Mouse (Mus musculus) heart, postnatal 36 days (tissue): ENCODE data around the gene Cables2. TPM values are rescaled to one million over a fixed set of nuclear protein-coding genes. Genes with fewer than 3 reads are reported as not detected.
A peak's percentile ranks its signal among the peaks of the same experiment; 100 is the strongest.

Source experiments
- DNase-seq, 2 experiments: peaks; one replicate each; pipeline ENCODE4 v3.0.0; 2021 to 2022
- intact Hi-C: fragments of 180-260 bp; cut with DNase I; formaldehyde crosslinking; loops from one replicate; pipeline ENCODE4 v1.15.1; 2025
- total RNA-seq, 2 experiments: library from RNA; stranded (reverse); gene quantifications; 2 replicates each; pipeline ENCODE4 v1.2.3; 2021

The Cables2 gene
- 10 to 100 TPM; 11.2 to 13.5 TPM for total RNA-seq

DNA sequence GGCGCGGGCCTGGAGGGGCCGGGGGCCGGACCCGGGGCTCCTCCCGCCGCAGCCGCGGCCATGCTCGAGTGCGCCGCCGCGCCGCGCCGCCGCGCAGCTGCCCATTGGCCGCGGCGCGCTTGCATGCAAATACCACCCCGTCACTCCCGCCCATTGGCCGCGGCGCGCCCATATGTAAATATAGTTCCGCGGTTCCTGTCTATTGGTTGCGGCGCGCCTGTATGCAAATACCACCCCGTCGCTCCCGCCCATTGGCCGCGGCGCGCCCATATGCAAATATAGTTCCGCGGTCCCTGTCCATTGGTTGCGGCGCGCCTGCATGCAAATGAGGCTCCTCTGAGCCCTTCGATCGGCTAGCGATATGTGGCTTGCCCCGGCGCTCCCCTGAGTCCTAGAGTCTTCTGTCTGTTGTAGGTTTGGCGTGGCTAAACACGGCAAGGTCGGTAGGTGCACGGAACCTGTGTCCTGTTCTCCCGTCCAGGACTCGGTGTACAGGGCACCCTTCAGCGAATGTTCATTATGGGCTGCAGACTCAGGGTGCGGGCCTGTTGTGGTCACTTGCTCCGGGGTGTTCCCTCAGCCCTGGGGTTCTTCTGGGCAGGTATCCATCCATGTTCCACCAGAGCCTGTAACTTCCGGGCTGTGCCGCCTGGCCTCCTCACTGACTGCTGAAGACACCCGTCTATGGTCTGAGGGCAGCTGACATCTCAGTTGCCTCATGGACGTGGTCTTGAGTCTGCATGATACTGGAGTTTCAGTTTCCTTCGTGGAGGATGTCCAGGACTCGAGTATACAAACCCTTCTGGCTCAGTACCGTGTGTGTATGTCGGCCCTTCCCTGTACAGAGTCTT is at the start of gene Cables2:
TSS of gene Cables2 (minus strand) at position 103 of the 851 bp plus-strand sequence.
- peak; percentile 88 for DNase-seq

DNA sequence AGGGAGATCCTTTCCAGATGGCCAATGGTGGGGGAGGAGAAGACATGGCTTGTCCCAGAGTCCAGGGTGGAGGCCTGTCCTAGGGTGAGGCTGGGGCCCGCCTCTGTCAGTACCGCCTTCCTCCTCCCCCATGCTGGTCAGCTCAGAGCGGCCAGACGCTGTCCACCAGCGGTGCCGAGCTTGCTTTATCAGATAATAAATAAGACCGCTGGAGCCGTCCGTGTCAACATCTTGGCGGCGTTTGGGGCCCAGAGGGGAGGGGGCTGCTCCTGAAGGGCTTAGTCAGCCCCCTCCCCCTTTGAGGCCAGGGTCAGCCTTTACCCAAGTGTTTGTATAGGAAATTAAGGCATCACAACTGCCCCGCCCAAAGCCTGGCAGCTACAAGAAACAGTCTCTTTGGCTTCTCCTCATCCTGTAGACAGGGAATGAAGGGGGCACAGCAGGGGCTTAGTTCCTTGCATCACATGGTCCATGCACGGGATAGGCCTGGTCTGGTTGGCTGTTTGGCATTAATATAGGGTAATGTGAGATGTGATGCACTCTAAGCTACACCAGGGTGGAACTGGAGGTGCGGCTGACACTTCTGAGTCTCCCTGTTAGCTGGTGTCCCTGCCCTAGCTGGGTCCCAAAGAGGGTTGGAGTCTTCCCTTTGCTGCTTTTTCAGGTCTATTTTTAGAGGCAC is 49.5 kb upstream of the Cables2 start:
- no peak for DNase-seq
- intact Hi-C loops: no loop called here

More for the DNA sequence above, at the start of gene Cables2:
- intact Hi-C loops: loop anchor here (2.0 to 10.0 kb wide), 3 partner anchors 15 to 431 kb away; partner anchors contain the start of genes Dido1 and Taf4

DNA sequence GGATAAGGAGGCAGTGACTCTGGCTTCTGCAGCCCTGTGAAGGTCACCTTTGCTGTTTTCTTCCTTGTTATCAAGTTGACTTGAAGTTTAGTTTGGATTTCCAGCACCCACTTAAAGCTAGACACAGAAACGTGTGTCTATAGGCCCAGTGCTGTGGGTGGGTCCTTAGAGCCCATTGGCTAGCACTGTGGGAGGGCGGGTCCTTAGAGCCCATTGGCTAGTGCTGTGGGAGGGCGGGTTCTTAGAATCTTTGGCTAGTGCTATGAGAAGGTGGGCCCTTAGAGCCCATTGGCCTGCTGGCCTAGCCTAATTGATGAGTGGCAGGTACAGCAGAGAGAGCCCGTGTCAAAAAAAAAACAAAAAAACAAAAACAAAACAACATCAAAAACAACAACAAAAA is 46.9 kb upstream of the Cables2 start:
- intact Hi-C loops: no loop called here
- DNase-seq: no peak

DNA sequence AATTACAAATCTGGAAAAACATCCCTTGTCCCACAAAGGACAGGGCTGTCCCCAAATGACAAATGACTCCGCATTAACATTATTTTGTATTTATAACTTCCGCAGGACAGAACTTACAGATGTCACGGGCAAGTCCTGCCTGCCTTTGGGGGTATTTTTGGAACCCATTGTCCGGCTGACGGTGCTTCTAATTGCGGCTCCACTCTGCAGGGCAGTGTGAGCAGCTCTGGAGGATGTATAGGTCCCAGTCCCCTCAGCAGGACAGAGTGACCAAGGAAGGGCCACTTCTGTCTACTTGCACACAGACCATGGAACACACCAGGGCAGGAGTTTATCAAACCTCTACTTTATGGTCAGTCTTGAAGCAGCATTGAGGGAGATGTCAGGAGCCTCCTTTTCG is 44.3 kb upstream of the Cables2 start:
- intact Hi-C loops: no loop called here
- no peak for DNase-seq

DNA sequence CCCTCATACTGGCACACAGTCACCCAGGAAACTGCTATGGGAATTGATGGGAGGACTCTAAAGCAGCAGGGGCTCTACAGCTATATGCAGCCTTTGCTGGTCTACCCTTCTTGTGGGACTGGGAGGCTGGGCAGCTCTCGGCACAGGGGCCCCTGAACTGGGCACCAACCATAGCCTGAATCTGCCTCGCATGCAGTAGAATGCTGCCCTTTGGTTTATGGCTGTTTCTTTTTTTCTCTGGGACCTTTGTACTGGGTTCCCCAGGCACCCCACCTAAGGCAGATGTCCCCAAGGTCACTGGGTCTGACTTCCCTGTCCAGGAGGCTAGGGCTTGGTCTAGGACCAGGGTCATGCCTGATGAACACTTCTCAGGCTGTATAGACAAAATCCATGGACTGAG is 41.0 kb upstream of the Cables2 start:
- no peak for DNase-seq
- intact Hi-C loops: no loop called here

DNA sequence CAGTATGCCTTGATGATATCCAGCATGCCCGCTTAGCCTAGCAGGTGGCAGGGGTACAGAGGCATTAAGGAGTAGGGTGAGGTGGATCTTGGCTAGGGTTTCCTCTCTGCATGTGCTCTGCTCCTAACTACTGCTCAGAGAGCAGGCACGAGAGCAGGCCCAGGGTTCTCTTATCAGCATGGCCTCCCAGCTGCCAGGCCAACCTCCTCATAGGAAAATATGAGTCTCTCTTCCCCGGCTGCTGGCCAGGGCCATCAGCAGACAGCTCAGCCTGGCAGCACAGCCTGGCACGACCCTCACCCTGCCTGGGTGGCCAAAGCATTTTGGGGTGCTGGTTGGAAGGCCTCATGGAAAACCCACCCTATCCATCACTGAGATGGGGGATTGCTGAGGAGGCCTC is 37.9 kb upstream of the Cables2 start:
- peak; percentile 31 to 47 for DNase-seq
- intact Hi-C loops: no loop called here

DNA sequence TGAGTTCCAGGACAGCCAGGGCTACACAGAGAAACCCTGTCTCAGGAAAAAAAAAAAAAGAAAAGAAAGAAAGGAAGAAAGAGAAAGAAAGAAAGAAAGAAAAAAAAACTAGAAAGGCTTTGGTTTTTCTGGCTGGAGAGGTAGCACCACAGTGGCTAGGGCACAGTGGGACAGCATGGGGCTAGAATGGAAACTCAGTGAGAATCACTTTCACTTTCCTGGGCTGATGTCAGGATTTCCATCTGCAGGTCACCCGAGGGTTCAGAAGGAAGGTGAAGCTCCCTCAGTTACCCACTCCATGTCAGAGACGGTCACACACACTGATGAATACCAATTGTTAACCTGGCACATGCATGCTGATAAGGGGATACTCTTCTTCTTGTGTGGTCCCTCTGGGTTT is 34.4 kb upstream of the Cables2 start:
- DNase-seq: no peak
- intact Hi-C loops: no loop called here

DNA sequence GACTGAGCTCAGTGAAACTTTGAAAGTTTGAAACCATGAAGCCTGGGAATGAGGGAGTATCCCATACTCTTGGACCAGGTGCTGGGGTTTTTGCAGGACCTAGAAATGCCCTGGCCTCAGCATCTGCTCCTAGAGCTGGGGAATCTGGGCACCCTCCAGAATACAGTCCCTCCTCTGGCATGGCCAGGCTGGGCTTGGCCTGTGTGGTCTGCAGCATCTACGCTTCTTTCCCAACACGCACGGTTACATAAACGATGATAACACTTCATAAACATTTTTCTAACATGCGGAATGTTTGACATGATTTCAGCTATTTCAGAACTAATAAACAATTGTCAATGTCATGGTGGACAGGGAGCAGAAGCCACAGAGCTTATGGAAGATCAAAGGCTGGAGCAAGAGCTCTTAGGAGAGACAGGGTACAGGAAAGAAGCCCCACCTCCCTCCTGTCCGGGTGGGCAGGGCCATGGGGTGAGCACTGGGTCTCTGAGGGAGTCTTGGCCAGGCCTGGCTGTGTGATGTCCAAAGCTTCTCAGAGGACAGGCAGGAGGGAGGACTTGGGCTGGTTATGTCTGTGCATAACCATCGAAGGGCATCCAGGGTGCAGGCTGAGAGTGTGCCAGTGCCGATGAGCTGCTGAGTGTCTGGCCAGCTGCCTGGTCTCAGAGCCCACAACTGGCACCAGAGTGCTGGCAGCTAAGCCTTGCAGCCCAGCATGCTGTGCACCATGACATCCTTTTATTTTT is 33.3 kb upstream of the Cables2 start:
- intact Hi-C loops: no loop called here
- peak; percentile 53 to 66 for DNase-seq

DNA sequence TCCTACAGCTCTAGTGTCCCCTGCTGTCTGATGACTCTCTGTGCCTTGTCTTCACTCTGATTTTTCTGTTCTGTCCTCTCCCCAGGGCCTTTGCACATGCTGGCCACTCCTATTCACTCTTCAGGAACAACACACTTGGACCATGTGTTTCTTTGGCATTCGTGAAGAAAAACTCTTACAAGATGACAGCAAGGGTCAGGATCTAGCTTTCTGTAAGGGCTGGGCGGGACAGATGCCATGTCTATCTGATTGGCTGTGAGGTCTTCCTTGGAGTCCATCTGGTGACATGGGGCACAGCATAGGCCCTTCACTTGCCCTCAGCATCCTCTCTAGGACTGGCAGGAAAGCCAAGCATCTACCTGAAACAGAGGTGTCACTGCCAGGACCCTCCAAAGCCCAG is 32.7 kb upstream of the Cables2 start:
- intact Hi-C loops: no loop called here
- no peak for DNase-seq

DNA sequence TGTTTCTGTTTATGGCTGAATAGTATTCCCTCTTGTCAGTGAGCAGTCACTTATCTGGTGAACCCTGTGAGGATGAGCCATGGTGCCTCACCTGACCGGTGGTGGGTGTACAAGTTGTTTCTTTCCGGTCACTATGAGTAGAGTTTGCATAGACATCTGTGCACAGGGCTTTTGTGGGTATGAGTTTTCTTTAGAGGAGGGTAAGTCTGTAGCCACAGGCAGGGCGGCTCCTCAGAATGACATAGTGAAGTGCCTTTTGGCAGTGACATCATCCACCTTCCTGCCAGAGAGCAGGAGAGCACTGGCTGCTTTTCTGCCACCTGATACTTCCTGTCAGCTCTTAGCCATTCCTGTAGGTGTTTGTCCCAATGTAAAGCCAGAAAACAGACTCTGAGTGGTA is 32.2 kb upstream of the Cables2 start:
- intact Hi-C loops: no loop called here
- no peak for DNase-seq

DNA sequence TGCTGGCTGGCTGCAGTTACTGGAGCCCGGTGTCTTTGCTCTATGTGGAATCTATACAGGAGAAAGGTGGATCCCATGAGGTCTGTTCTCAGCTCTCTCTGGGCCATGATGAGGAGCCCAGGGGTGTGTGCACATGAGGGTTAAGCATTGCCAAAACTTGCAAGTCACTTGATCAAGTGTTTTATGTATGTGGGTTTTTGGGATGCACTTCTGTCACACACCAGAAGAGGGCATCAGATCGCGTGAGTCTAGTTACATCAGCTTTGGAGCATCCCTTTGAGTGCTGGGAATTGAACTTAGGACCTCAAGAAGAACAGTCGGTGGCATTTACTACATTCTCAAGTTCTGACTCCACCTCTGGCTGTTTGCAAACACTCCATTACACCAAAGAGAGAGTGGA is 31.3 kb upstream of the Cables2 start:
- DNase-seq: no peak
- intact Hi-C loops: no loop called here

DNA sequence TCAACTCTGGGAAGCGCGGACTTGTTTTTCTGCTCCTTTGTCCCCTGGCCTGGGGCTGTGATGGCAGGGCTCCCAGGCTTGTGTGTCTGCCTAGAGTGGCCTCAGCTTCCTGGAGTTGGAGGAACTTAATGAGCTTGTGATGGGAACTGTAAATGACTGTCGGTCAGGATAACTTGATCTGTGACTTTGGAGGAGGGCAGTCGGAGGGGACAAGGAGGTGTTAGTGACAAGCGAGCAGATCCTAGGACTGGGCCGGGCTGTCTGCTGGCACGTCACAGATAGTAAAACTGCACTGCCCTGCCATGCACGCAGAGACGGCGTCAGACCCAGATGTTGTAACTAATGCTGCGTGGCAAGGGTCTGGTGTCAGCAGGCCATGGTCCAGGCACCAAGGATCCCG is 30.2 kb upstream of the Cables2 start:
- DNase-seq: no peak
- intact Hi-C loops: no loop called here

DNA sequence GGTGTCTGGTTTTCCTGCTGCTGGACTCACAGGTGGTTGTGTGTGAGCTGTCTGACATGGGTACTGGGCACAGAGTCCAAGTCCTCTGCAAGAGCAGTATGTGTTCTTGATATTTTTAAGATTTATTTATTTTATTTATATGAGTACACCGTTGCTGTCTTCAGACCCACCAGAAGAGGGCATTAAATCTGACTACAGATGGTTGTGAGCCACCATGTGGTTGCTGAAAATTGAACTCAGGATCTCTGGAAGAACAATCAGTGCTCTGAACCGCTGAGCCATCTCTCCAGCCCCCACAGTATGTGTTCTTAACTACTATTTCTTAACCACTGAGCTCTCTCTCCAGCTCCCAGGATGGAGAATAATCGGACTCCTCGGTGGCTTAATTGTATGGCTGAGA is 28.9 kb upstream of the Cables2 start:
- intact Hi-C loops: no loop called here
- no peak for DNase-seq

DNA sequence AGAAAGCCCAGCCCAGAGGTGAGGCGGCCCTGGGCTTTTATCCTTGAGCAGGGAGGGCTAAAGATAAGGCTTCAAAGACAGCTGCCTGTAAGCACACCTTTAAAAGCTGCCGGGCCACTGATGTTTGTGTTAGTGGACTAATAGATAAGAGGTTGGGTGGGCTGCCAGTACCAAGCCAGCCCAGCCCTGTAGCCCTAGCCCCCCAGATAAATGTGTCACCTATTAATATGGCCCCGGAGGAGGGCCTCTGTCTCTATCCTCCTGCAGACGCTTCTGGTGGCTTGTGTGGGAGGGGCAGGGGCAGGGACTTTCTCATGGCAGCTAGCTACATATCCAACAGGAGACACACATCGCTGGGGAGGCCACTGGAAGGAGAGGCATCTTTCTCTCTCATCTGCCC is 27.5 kb upstream of the Cables2 start:
- no peak for DNase-seq
- intact Hi-C loops: no loop called here

DNA sequence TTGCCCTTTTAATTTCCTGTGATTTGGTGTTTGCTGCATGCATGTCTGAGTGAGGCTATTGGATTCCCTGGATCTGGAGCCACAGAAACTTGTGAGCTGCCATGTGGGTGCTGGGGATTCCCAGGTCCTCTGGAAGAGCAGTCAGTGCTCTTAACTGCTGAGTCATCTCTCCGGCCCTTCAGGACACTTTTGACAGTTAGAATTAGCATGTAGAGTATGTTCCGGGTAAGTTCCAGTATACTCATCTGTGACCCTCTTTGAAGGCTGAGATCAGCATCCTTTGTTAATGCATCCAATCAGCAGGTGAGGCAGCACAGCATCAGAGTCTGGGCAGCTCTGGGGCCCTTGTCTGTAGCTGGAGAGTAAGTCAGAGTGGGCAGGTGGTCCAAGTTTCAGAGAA is 27.0 kb upstream of the Cables2 start:
- no peak for DNase-seq
- intact Hi-C loops: no loop called here

DNA sequence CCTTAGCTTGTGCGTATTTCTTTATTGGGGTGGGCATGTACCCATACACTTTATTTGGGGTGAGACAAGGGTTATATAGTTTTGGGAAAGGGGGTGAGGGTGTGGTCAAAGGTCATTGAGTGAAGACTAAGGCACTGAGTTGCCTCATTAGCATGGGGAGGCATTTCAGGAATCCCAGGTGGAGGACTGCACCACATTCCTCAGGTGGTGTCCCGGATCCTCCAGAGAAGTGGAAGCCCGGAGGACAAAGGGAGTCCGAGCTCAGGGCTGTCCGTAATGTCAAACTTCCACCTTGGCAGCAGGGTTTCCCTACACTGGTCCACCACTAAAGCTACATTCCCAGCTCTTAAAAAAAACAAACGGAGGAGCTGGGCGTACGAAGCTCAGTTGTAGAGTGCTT is 19.6 kb upstream of the Cables2 start:
- DNase-seq: no peak
- intact Hi-C loops: no loop called here

DNA sequence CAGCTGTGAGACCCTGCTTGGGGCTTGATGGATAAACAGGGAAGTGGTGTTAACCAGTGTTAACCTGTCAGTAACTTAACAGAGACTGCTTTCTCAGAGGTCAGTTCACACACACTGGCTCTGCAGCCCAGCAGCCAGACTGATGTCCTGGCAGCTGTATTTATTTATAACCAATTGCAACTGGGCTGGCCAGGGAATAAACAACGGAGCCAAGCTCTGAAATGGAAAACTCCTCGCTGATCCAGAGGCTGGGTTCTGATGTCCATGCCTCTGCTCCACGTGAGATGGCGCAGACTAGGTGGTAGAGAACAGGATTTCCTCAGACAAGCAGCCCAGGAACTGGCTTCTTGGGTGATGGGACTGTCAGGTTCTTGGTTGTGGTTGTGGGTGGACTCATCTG is 18.7 kb upstream of the Cables2 start:
- intact Hi-C loops: no loop called here
- peak in 1 of 2 experiments; percentile 24 for DNase-seq

DNA sequence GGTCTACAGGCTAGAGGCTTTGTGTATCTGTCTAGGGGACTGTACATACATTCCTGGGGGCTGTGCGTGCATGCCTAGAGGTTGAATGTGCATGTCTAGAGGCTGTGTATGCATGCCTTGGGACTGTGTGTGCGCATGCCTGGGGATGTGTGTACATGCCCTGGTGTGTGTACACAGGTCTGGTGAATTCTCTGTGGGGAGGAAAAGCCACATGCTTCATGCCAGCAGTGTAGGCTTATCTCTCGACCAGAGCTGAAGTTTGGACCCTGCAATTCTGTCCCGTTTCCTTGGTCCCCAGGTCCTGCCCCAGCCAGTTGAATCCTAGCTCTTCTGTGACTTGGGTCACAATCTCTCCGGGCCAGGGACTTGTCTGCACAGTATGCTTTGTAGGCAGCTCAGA is 18.3 kb upstream of the Cables2 start:
- intact Hi-C loops: no loop called here
- no peak for DNase-seq

DNA sequence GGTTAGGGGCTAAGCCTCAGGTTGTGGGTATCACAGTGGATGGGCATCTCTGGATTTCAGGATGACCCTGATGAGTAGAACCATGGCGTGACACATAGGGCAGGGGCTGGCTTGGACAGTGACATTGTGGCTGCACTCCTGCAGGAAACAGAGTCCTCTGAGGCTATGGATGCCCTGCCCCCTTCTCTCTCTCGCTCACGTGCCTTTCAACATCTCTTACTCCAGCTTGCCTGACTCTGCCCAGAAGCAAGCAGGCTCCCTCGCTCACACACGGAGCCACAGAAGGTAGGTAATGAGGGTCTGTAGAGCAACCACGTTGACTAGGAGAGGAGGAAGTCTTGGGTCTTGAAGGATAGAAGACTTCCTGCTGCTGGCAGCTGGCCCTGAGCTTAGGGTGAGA is 17.2 kb upstream of the Cables2 start:
- intact Hi-C loops: no loop called here
- DNase-seq: no peak

DNA sequence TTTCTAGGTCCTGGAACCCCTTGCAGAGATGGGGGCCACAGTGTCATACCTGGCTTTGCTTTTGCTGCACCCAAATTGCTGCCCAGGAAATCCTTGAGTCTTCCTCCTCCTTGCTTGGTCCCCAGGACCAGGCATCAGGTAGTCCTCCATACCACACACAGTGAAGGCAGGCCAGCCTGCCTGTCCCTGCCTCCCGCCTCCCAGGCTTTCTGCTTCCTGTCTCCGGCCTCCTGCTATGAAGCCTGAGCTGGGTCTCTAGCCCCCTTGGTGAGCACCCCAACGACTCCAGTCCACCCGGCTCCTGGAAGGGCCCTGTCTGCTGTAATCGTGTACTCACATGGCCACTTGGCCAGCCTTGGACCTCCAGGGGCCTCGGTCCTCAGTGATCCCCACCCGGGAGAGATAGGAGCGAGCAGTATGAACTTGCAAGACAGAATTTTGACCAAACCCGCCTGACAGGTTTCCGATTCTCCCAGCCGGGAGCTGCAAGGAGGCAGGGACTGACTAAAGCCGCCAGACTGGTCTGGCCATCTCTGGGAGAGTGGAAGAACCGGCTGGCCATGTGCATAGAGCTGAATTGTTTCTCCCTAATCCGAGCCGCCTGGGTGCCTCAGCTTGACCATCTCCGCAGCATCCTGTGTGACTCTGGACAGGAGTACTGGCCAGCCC is 16.3 kb upstream of the Cables2 start, which contains the start of gene Rbbp8nl:
TSS of gene Rbbp8nl (minus strand) at position 440 of the 669 bp plus-strand sequence.
- no peak for DNase-seq
- intact Hi-C loops: no loop called here

DNA sequence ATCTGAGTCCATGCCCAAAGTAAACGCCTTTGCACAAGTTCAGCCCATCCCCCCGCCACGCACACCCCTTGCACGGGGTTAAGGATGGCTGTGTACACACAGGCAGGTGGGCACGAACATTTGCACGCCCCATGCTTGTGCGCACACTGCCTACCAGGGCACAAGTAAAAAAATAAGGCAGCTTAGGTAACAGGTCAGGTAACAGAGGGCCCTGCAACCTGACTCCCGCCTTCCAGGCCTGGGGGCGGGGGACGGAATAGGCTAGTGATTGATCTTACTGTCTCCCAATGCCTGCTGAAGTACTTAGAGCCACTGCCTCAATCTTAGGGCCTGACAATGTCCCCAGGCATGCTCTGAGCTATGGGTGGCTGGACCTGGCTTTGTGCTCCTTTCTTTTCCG is 15.7 kb upstream of the Cables2 start:
- intact Hi-C loops: no loop called here
- no peak for DNase-seq
